Mouse (Mus musculus) splenic B cell, adult 2 months (primary cell): ENCODE results near the gene D6Wsu163e.

ENCODE experiments used
- DNase-seq: peaks from one replicate; pipeline ENCODE4 v3.0.0-alpha.2; 2011; ENCODE audit warnings: low read depth, low spot score
- H3K27me3 ChIP-seq: 2 replicates; pipeline ENCODE4 v1.6.1; 2012; ENCODE audit warnings: mild to moderate bottlenecking, low read length, moderate library complexity, mixed read lengths; ENCODE audit not compliant: control insufficient read depth, poor library complexity, insufficient read depth, severe bottlenecking
- H3K36me3 ChIP-seq: 2 replicates; pipeline ENCODE4 v1.6.1; 2012; ENCODE audit warnings: mild to moderate bottlenecking, low read length, moderate library complexity, mixed read lengths; ENCODE audit not compliant: control insufficient read depth, poor library complexity, insufficient read depth, severe bottlenecking

The D6Wsu163e gene

DNA sequence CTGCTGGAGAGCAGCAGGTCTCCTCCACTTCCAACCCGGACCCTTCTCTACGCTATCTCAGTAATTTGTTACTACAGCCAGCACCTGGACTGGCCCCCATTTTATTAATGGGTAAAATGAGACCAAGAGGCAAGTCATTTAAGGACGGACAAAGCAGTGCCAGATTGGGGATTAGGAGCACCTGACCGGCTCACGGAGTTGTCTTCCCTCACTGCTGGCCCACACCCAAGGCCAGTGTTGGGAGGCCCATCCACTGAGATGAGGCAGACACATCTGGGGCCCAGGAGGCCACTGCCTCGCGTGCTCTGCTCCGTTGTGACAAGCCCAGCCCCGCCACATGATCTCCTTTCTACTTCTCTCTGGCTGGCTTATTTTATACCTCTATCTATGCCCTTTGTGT lies 23.7 kb downstream of the D6Wsu163e start:
- no peaks in the 10 kb centered on the region for H3K27me3 ChIP-seq
- H3K36me3 ChIP-seq, result peaks cover 6% of the 10 kb centered on the region
- DNase-seq, result no peak

DNA sequence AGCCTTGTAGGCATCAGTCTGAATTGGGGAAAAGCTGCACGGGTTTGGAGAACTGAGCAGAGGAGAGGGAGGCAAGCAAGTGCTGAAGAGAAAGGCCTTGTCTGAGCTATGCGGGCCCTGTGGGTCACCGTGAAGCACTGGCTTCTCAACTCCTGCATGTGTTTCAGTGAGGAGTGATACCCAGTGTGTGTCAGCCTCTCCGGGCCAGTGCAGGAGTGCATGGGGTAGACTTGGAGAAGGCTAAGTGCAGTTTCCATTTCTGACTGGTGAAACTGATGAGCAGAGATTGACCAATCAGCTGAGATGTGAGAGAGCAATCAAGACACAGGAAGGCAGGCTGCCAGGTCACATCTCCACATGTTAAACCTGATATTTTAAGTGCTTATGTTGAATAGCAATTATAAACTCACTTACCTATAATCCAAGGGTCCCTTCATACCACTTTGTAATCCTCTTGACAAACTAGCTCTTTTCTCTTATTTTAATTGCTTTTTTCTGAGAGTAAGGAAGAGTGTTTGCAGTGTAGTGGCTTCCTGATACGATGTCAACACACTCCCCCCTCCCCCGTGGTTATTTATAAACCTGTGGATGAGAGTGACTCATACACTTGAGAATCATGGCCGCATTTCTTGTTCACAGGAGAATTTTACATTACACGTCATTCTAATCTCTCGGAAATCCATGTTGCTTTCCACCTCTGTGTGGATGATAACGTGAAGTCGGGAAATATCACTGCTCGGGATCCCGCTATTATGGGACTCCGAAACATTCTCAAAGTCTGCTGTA lies 26.7 kb downstream of the D6Wsu163e start:
- Histone ChIP-seq H3K27me3 (no peaks in the 10 kb centered on the region), H3K36me3 (peaks cover 7% of the 10 kb centered on the region)
- DNase-seq, result no peak

- Histone ChIP-seq H3K36me3 (peaks cover 4% of the 10 kb centered on the region), H3K27me3 (no peaks in the 10 kb centered on the region)
- DNase-seq, result no peak
Measured at GRCm38 (mm10) chr6:126981539-126982234, 41.9 kb downstream of the D6Wsu163e start.

DNA sequence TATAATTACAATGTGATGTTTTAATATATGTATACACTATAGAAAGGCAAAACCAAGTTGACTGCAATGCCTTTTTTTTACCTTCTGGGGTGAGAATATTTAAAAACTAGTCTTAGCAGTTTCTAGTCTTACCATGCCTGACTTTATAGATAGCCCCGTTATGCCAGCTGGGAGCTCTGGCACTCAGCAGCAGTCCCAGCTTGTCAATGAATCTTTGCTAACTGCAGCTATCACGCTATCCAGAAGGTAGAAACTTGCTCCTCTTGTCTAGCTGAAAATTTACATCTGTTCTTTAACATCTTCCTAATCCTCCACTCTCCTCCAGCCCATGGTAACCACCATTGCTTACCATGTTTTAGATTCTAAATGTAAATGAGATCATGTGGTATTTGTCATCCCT lies 53.9 kb downstream of the D6Wsu163e start:
- DNase-seq, result no peak
- no peaks in the 10 kb centered on the region for H3K36me3 ChIP-seq
- H3K27me3 ChIP-seq, result no peaks in the 10 kb centered on the region

- no peak for DNase-seq
- no peaks in the 10 kb centered on the region for H3K36me3 ChIP-seq
- H3K27me3 ChIP-seq, result no peaks in the 10 kb centered on the region
Measured at GRCm38 (mm10) chr6:126995494-126995893, 55.7 kb downstream of the D6Wsu163e start.

- DNase-seq, result no peak
- H3K36me3 ChIP-seq, result no peaks in the 10 kb centered on the region
- no peaks in the 10 kb centered on the region for H3K27me3 ChIP-seq
Measured at GRCm38 (mm10) chr6:126996399-126996798, 56.6 kb downstream of the D6Wsu163e start.

DNA sequence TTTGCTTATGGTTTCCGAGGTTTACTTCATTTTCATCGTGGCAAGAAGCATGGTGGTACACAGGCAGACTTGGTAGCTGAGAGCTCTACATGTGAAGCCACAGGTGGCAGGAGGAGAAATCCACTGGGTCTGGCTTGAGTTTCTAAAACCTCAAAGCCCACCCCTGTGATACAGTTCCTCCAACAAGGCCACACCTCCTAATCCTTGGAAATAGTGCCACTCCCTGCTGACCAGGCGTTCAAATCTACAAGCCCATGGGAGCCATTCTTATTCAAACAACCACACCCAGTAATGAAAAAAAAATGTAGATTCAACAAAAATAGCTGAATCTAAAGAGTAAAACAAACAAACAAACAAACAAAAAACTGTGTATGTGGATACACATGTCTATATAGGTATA lies 65.9 kb downstream of the D6Wsu163e start:
- Histone ChIP-seq H3K36me3 (no peaks in the 10 kb centered on the region), H3K27me3 (no peaks in the 10 kb centered on the region)
- no peak for DNase-seq

DNA sequence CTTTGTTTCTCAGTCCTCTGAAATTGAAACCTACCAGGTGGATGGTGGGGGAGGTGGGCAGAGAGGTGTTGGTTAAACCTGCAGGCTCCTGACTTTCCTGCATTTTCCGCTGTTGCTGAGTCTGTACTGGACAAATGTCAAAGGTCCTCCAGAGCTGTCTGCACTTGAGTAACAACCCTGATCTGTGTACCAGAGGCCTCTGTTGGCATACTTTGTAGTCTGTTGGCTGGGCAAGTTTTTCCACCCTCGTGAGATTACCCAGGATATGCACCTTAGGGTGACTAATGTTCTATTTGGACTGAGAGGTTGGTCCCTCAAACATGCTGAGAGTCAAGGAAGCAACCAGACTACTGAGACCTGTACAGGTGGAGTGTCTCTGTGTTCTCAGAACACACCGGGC lies 66.8 kb downstream of the D6Wsu163e start:
- Histone ChIP-seq H3K36me3 (no peaks in the 10 kb centered on the region), H3K27me3 (no peaks in the 10 kb centered on the region)
- no peak for DNase-seq

DNA sequence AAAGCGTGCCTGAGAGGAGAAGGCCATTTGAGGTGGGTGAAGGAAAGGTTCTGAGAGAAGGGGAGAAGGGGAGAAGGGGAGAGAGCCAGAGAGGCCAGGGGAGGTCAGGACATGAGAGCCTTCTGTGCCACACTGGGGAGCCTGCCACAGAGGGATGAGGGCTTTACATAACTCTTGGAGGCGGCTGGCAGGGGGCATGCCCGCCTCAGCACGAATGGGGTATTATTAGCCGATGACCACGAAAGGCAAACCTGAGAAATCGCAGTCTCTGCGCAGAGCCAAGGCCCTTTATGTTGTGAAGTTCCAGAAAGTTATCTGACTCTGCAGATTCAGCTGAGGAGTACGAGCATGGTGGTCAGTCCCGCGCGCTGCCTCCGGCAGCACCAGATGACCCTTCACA lies 70.3 kb downstream of the D6Wsu163e start:
- Histone ChIP-seq H3K27me3 (no peaks in the 10 kb centered on the region), H3K36me3 (no peaks in the 10 kb centered on the region)
- DNase-seq, result no peak

DNA sequence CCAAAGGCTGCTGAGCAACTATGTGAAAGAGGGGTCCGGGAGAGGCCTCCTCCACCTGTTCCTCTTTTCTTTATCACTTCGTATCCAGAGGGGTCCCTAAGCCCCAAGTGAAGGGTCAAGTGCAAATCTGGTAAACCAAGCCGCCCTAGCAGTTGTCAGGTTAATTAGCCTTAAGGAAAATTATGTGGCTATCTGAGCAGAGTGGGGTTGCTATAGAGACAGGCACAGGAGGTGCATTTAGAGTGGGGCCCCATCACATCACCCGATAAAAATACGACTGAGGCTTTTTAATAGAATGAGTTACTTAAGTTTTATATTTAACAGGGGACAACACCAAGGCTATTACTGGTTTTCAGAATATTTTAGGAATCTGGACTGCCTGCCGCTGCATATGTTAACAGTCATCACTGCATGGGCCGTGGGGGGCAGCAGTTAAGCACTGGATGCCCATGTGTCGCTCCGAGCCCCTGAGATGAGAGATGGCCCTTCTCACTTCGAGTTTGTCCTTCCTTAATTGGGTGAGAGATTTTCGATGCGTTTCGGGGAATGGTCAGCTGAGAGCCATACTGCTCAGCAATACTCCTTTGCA lies 72.3 kb downstream of the D6Wsu163e start:
- no peak for DNase-seq
- H3K36me3 ChIP-seq, result no peaks in the 10 kb centered on the region
- no peaks in the 10 kb centered on the region for H3K27me3 ChIP-seq

- H3K27me3 ChIP-seq, result no peaks in the 10 kb centered on the region
- no peak for DNase-seq
- H3K36me3 ChIP-seq, result no peaks in the 10 kb centered on the region
Measured at GRCm38 (mm10) chr6:127014906-127015770, 75.4 kb downstream of the D6Wsu163e start, which contains the start of gene Fgf6. TSS of gene Fgf6 (plus strand) at chr6:127015586.

- Histone ChIP-seq H3K27me3 (no peaks in the 10 kb centered on the region), H3K36me3 (no peaks in the 10 kb centered on the region)
- DNase-seq, result no peak
Measured at GRCm38 (mm10) chr6:127019254-127019653, 79.5 kb downstream of the D6Wsu163e start.

DNA sequence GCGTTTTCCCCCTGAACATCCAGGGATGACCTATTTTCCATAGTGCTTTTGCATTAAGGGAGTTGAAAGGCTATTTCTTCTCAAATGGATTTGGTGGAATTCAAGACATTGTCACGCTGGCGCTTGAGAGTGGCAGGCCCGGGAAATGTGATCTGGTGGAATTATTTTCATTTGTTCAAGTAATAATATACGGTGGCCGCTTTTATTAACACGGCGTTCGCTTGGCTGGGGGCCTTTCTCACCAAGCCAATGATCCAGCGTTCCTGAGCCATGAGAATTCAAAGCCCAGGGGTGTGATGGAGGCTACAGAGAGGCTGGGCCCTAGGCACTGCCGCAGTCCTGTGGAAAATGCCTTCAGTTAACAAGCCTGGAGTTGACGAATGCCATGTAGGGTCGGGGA lies 80.7 kb downstream of the D6Wsu163e start:
- DNase-seq, result no peak
- H3K27me3 ChIP-seq, result no peaks in the 10 kb centered on the region
- H3K36me3 ChIP-seq, result no peaks in the 10 kb centered on the region

- H3K27me3 ChIP-seq, result no peaks in the 10 kb centered on the region
- DNase-seq, result no peak
- H3K36me3 ChIP-seq, result no peaks in the 10 kb centered on the region
Measured at GRCm38 (mm10) chr6:127024836-127025235, 85.1 kb downstream of the D6Wsu163e start.
